Mouse (Mus musculus): ENCODE measurements around the gene Mpp1.
"Not testable (repeated sequence)": the region's sequence is repeated elsewhere in the genome, so short reads cannot be mapped to it uniquely, and the experiment has no call there.

The Mpp1 gene

DNA sequence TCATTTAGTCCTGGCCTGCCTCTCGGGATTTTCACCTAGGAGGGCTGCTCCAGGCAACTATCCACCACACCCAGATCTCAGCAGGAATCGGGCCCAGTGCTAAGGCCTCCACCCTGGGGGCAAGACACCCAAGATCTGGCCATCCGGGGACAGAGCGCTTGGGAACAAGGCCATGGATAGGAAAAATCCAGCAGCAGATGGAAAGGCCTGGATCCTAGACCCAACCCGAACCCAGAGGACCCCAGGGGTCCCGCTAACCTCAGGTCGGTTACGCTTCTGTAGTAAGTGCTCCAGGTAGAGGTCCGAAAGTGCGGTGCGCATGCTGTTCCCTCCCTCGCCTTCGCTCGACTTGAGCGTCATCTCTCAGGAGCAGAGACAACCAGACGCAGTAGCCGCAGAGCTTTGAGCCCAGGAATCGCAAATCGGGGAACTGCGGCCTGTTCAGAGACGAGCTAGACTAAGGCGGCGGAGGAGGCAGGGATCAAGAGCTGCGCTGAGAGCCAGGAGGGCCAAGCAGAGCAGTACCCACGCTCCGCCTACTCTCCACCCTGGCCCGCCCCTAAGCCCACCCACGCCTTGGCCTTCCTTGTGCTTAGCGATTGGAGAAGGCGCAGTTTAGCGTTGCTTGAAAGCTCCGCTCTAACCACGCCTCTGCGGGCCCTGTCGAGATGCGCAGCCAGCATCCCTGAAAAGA lies at the start of gene Mpp1:
Mpp1 (minus strand) TSS at position 550 of the 694 bp plus-strand sequence.
- DNase-seq (ENCODE audit: extremely low read depth, insufficient read length, low spot score), result peak; percentile 90

DNA sequence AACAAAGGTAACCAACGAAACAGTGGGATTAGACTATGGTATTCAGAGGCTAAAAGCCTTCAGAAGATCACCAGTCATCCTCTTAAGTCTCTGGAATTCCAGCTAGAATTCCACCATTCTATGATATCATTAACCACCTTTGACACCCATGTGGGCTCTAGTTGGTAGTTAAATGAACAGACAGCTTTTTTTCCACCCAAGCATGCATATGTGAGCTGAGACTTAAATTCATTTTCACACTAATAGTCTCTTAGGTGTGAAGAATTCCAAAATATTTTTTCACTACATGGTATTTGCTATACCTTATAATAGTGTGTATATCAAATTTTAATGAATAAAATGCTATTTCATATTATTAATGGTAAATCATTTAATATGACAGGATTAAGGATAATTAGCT lies 32.9 kb upstream of the Mpp1 start, which contains the start of gene Smim9:
Smim9 (minus strand) TSS at position 101 of the 400 bp plus-strand sequence.
- DNase-seq (ENCODE audit: extremely low read depth, insufficient read length, low spot score), result no peak

DNA sequence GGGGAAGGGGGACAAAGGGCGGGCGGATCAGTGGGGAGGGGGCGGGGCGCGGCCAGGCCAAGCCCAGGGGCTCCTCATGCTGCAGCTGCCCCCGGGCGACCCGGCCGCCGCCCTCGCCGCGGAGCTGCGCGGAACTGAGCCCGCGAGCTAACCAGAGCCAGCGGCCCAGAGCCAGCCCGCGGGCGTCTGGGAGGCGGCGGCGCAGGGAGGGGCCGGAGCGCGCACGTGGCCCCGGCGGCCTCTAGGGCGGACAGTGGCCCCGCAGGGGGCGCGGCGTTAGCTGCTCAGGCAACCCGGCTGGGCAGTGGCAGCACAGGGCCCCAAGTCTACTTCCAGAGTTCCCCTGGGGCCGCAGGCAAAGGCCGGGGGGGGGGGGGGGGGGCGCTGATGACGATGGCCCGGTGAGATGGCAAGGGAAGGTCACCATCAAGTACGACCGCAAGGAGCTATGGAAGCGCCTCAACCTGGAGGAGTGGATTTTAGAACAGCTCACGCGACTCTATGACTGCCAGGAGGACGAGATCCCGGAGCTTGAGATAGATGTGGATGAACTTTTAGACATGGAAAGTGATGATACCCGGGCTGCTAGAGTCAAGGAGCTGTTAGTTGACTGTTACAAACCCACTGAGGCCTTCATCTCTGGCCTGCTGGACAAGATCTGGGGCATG lies 24.9 kb upstream of the Mpp1 start:
- no peak for DNase-seq (ENCODE audit: extremely low read depth, insufficient read length, low spot score)

GRCm38 (mm10) chrX:75152249-75152648 lies 21.4 kb upstream of the Mpp1 start:
- no peak for DNase-seq (ENCODE audit: extremely low read depth, insufficient read length, low spot score)

DNA sequence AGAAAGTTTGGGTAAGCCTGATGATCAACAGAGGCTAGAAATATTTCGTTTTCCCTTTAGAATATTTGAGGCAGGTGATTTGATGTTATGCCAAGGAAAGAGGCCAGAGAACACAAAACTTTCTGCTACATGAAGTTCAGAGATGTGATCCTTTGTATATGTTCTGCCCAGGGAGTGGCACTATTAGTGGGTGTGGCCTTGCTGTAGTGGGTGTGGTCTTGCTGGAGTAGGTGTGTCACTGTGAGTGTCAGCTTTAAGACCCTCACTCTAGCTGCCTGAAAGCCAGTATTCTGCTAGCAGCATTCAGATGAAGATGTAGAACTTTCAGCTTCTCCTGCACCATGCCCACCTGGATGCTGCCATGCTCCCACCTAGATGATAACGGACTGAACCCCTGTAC lies 19.5 kb upstream of the Mpp1 start:
- no peak for DNase-seq (ENCODE audit: extremely low read depth, insufficient read length, low spot score)

DNA sequence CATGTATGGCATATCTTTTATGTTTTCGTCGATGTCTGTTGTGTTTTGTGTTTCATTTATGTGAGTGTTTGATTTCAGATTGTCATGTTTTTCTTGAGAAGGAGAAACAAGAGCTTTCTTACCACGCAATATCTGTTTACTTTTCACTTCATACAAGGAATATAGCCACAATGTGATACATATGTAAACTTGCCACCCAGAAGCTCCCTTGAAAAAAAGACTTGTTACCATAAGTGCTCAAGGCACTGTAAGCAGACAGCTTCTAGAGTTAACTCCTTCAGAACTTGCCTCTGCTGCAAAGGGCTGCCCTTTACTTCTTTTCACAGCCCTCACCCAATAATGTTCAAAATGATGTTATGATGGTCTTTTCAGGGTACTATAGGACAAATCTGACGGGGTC lies 17.6 kb upstream of the Mpp1 start:
- DNase-seq (ENCODE audit: extremely low read depth, insufficient read length, low spot score), result no peak

GRCm38 (mm10) chrX:75143124-75143555 lies 12.3 kb upstream of the Mpp1 start:
- DNase-seq (ENCODE audit: extremely low read depth, insufficient read length, low spot score), result not testable (repeated sequence)

DNA sequence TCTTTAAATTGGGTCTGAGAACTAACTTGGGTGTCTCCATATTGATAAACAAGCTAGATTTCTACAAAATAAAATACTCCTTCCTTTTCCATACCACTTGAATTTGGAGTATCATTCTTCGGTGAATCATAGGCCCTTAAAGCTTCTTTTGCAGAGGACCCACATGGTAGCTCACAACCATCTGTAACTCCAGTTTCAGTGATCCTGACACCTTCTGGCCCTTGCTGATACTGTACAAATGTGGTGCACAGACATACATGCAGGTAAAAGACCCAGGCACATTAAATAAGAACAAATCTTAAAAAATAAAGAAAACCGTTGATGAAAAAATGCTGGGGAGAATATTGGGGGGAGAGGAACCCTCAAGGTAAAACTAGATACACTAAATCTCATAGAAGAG lies 7.4 kb upstream of the Mpp1 start:
- DNase-seq (ENCODE audit: extremely low read depth, insufficient read length, low spot score), result no peak

- peak; percentile 28 for DNase-seq (ENCODE audit: extremely low read depth, insufficient read length, low spot score)
Measured at GRCm38 (mm10) chrX:75137729-75138128, 6.9 kb upstream of the Mpp1 start.

- peak; percentile 26 for DNase-seq (ENCODE audit: extremely low read depth, insufficient read length, low spot score)
Measured at GRCm38 (mm10) chrX:75136938-75137337, 6.1 kb upstream of the Mpp1 start.

GRCm38 (mm10) chrX:75129474-75129873 lies 1.3 kb downstream of the Mpp1 start:
- no peak for DNase-seq (ENCODE audit: extremely low read depth, insufficient read length, low spot score)

GRCm38 (mm10) chrX:75128333-75128980 lies 2.4 kb downstream of the Mpp1 start:
- DNase-seq (ENCODE audit: extremely low read depth, insufficient read length, low spot score), result no peak

- DNase-seq (ENCODE audit: extremely low read depth, insufficient read length, low spot score), result no peak
Measured at GRCm38 (mm10) chrX:75126893-75127292, 3.9 kb downstream of the Mpp1 start.

- no peak for DNase-seq (ENCODE audit: extremely low read depth, insufficient read length, low spot score)
Measured at GRCm38 (mm10) chrX:75125606-75126005, 5.2 kb downstream of the Mpp1 start.

DNA sequence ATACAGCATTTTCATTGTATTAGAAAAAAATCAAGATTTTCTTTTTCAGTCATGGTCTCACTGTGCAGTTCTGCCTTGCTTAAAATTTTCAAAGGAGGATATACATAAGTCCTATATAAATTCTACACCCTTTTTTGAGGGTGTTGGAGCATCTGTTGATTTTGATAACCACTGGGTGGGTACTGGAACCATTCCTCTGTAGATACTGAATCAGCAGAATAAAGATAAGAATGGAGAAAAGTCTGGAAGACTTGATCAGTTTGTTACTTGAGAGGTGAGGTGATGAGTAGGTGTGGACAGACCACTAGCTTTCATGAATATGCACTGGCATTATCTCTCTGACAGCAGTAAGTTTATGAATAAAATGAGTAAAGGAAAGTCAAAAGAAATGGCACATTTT lies 15.3 kb downstream of the Mpp1 start:
- no peak for DNase-seq (ENCODE audit: extremely low read depth, insufficient read length, low spot score)

DNA sequence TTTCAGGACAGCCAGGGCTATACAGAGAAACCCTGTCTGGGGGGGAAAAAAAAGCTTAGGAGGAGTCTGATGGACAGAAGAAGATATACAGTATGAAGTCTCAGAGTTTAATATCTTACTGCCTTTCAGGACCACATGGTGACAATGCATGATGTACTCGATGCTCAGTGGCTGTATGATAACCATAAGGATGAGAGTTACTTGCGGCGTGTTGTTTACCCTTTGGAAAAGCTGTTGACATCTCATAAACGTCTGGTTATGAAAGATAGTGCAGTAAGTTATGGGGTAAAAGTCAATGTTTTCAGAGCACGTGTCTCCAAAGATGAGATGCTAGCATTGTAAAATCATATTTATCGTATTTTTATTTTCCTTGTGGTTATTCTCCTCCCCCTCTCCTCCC lies 28.5 kb downstream of the Mpp1 start:
- no peak for DNase-seq (ENCODE audit: extremely low read depth, insufficient read length, low spot score)

GRCm38 (mm10) chrX:75098799-75099198 lies 32.0 kb downstream of the Mpp1 start:
- no peak for DNase-seq (ENCODE audit: extremely low read depth, insufficient read length, low spot score)

- no peak for DNase-seq (ENCODE audit: extremely low read depth, insufficient read length, low spot score)
Measured at GRCm38 (mm10) chrX:75096163-75096770, 34.5 kb downstream of the Mpp1 start.

DNA sequence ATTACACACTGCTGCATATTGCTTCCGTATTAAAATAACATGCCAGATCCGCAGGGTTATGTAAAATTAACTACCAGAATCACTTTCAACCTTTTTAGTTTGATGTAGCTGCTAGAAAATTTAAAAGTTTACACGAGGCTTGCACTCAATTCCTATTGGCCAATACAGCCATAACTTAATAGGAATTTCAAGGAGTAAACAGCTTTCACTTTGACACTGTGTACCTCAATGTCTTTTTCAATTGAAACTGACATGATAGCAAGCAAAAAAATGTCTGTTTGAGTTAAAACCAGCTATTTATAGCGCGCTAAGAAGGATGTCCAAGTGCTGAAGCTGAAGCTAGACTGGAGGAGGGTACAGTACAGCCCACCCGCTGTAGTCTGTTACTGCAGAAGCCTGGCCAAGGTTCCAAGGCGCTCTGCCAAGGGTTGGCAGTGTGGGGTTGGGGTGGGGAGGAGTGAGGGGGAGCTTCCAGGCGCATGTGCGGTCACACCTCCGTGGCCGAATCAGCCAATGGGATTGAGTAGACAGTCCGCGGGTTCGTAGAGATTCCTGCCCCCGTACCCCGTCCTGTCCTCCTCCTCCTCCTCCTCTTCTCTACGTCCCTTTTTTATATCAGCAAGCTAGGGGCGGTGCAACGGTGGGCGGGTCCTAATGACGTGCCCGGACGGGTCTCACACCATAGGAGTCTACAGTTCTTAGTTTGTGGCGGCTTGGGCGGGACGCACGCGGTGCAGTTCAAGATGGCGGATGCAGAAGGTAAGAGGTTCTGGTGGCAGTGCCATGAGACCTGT lies 35.2 kb downstream of the Mpp1 start, which contains the start of gene Dkc1:
Dkc1 (plus strand) TSS at position 486 of the 794 bp plus-strand sequence.
- peak; percentile 93 for DNase-seq (ENCODE audit: extremely low read depth, insufficient read length, low spot score)

DNA sequence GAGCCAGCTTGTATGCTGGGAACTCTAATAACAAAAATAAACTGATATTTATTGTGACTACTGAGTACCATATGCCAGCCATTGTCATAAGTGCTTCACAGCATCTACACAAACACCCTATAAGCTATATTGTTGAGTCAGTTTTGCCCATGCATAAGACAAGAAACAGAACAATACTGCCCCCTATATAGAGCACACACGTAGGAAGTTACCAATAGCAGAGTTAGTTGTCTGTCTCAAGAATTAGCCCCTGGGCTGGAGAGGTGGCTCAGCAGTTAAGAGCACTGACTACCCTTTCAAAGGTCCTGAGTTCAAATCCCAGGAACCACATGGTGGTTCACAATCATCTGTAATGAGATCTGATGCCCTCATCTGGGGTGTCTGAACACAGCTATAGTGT lies 45.2 kb downstream of the Mpp1 start:
- no peak for DNase-seq (ENCODE audit: extremely low read depth, insufficient read length, low spot score)

All from 3134 (cell line).